Mouse (Mus musculus) intestine, postnatal 0 days (tissue): ENCODE measurements at regions not wholly inside any gene's neighbourhood (a gene's known extent, or its start where the extent isn't known, plus 50 kb on each side); places are given as distances from the start of the nearest gene placed in this dataset.

ENCODE experiments used
- ATAC-seq: fragments of 200-750 bp; cut with Nextera tagmentation; 2 replicates; pipeline ENCODE4 v1.8.0; 2017; ENCODE audit warnings: mild to moderate bottlenecking, moderate TSS enrichment, moderate library complexity
- H3K27ac ChIP-seq: fragments of 300-500 bp; sonication (generic); 2 replicates; pipeline ENCODE4 v1.5.1; 2014; ENCODE audit warnings: mild to moderate bottlenecking, low read depth, low read length, moderate library complexity
- H3K27me3 ChIP-seq: fragments of 300-500 bp; sonication (generic); replicated peaks from 2 replicates; pipeline ENCODE4 v1.6.1; 2014; ENCODE audit warnings: low read length, mixed read lengths; ENCODE audit not compliant: control insufficient read depth, insufficient read depth
- H3K36me3 ChIP-seq: fragments of 300-500 bp; sonication (generic); 2 replicates; pipeline ENCODE4 v1.6.1; 2014; ENCODE audit warnings: mild to moderate bottlenecking, moderate library complexity; ENCODE audit not compliant: control insufficient read depth, insufficient read depth
- H3K4me1 ChIP-seq: fragments of 300-500 bp; sonication (generic); replicated peaks from 2 replicates; pipeline ENCODE4 v1.6.1; 2014; ENCODE audit warnings: antibody characterized with exemption, low read length, mixed read lengths; ENCODE audit not compliant: control insufficient read depth, insufficient read depth
- H3K4me2 ChIP-seq: fragments of 300-500 bp; sonication (generic); replicated peaks from 2 replicates; pipeline ENCODE4 v1.6.1; 2014; ENCODE audit warnings: low read depth, mild to moderate bottlenecking, moderate library complexity
- H3K4me3 ChIP-seq: fragments of 300-500 bp; sonication (generic); 2 replicates; pipeline ENCODE4 v1.5.1; 2014; ENCODE audit warnings: low read depth, low read length
- H3K9ac ChIP-seq: fragments of 300-500 bp; sonication (generic); 2 replicates; pipeline ENCODE4 v1.6.1; 2014; ENCODE audit warnings: mild to moderate bottlenecking, low read depth, low read length
- H3K9me3 ChIP-seq: fragments of 300-500 bp; sonication (generic); 2 replicates; pipeline ENCODE4 v1.6.1; 2016; ENCODE audit warnings: mixed run types; ENCODE audit not compliant: control insufficient read depth
- CTCF ChIP-seq: sonication (generic); IDR thresholded peaks from 2 replicates; pipeline ENCODE4 v1.5.1; 2016; ENCODE audit warnings: low read depth, mild to moderate bottlenecking, control low read depth, antibody characterized with exemption, moderate library complexity
- WGBS: fragments of 180-500 bp; shearing (Covaris S2); extraction: QIAGEN DNeasy Blood & Tissue Kit; methylation state at CpG from one replicate; pipeline ENCODE4 v1.1.7; 2014; 5-methylcytosine and 5-hydroxymethylcytosine counted together

- Histone ChIP-seq H3K4me1 (no peaks in the 10 kb centered on the region), H3K36me3 (no peaks in the 10 kb centered on the region), H3K4me2 (no peak overlapping the region; the same call in 1 of the 2 replicates), H3K27me3 (no peaks in the 10 kb centered on the region), H3K9me3 (no peaks in the 10 kb centered on the region), H3K9ac (no peak overlapping the region), H3K4me3 (no peak overlapping the region), H3K27ac (no peak overlapping the region)
- TF ChIP-seq CTCF: no peak
- WGBS: 67% methylated on average over 16 of the region's 16 CpGs
- no peak for ATAC-seq
Measured at GRCm38 (mm10) chr1:57213428-57213874, 164.0 kb upstream of the 1700066M21Rik start.

GRCm38 (mm10) chr1:57214266-57214665 lies 163.2 kb upstream of the 1700066M21Rik start:
- no peaks in the 10 kb centered on the region for H3K4me1 ChIP-seq
- no peak for ATAC-seq
- 62% methylated on average over 2 of the region's 2 CpGs for WGBS
- no peaks in the 10 kb centered on the region for H3K27me3 ChIP-seq
- TF ChIP-seq CTCF: no peak
- H3K4me2 ChIP-seq: no peak overlapping the region
- no peaks in the 10 kb centered on the region for H3K9me3 ChIP-seq
- H3K27ac ChIP-seq: no peak overlapping the region
- no peaks in the 10 kb centered on the region for H3K36me3 ChIP-seq
- H3K9ac ChIP-seq: no peak overlapping the region
- H3K4me3 ChIP-seq: no peak overlapping the region

GRCm38 (mm10) chr1:57217656-57218055 lies 159.8 kb upstream of the 1700066M21Rik start:
- no peak overlapping the region for H3K4me3 ChIP-seq
- TF ChIP-seq CTCF: no peak
- no peak overlapping the region for H3K9ac ChIP-seq
- no peak overlapping the region for H3K27ac ChIP-seq
- H3K4me2 ChIP-seq: no peak overlapping the region
- WGBS: 91% methylated on average over 8 of the region's 8 CpGs
- no peaks in the 10 kb centered on the region for H3K27me3 ChIP-seq
- H3K36me3 ChIP-seq: no peaks in the 10 kb centered on the region
- no peaks in the 10 kb centered on the region for H3K9me3 ChIP-seq
- H3K4me1 ChIP-seq: no peaks in the 10 kb centered on the region
- ATAC-seq: no peak

GRCm38 (mm10) chr1:57218127-57218526 lies 159.3 kb upstream of the 1700066M21Rik start:
- no peak overlapping the region for H3K9ac ChIP-seq
- H3K4me3 ChIP-seq: no peak overlapping the region
- WGBS: 79% methylated on average over 2 of the region's 2 CpGs
- no peak overlapping the region for H3K27ac ChIP-seq
- H3K4me2 ChIP-seq: no peak overlapping the region
- H3K9me3 ChIP-seq: no peaks in the 10 kb centered on the region
- TF ChIP-seq CTCF: no peak
- no peak for ATAC-seq
- no peaks in the 10 kb centered on the region for H3K27me3 ChIP-seq
- H3K36me3 ChIP-seq: no peaks in the 10 kb centered on the region
- H3K4me1 ChIP-seq: no peaks in the 10 kb centered on the region

GRCm38 (mm10) chr1:57218616-57219015 lies 158.8 kb upstream of the 1700066M21Rik start:
- H3K27me3 ChIP-seq: no peaks in the 10 kb centered on the region
- H3K9me3 ChIP-seq: no peaks in the 10 kb centered on the region
- H3K9ac ChIP-seq: no peak overlapping the region
- TF ChIP-seq CTCF: no peak
- no peak overlapping the region for H3K27ac ChIP-seq
- no peak overlapping the region for H3K4me3 ChIP-seq
- H3K36me3 ChIP-seq: no peaks in the 10 kb centered on the region
- WGBS: 69% methylated on average over 3 of the region's 3 CpGs
- no peaks in the 10 kb centered on the region for H3K4me1 ChIP-seq
- no peak for ATAC-seq
- no peak overlapping the region for H3K4me2 ChIP-seq

- H3K9me3 ChIP-seq: no peaks in the 10 kb centered on the region
- no peak overlapping the region for H3K4me2 ChIP-seq
- H3K4me1 ChIP-seq: no peaks in the 10 kb centered on the region
- no peak overlapping the region for H3K27ac ChIP-seq
- H3K36me3 ChIP-seq: no peaks in the 10 kb centered on the region
- TF ChIP-seq CTCF: no peak
- ATAC-seq: no peak
- H3K4me3 ChIP-seq: no peak overlapping the region
- WGBS: 67% methylated on average over 10 of the region's 10 CpGs
- H3K27me3 ChIP-seq: no peaks in the 10 kb centered on the region
- no peak overlapping the region for H3K9ac ChIP-seq
Measured at GRCm38 (mm10) chr1:57224425-57225104, 152.9 kb upstream of the 1700066M21Rik start.
